ENCODE assay signal across 8 mouse cellular contexts in genomic region chr2:29649795-29650457, GRCm38 (mm10). TPM values are rescaled to one million over a fixed set of nuclear protein-coding genes. Genes with fewer than 3 reads are reported as not detected.
DNase-seq lines count a peak whose midpoint lies in the region; ATAC-seq and TF ChIP-seq lines count a peak whose summit lies in the region.

No protein-coding gene starts in this region.

- H3K4me2 ChIP-seq in forebrain, embryonic 15.5 days (replicated peaks), result no peak overlapping the region

- intact Hi-C loops in gastrocnemius, adult 2 months (cut with DNase I), result loop anchor here (2.0 kb wide), 1 partner anchor 31 kb away; the partner anchor contains the start of gene Rapgef1
- intact Hi-C loops in gastrocnemius, postnatal 36 days (cut with DNase I), result loop anchor here (5.0 kb wide), 1 partner anchor 33 kb away; the partner anchor contains the start of gene Rapgef1

- peak overlapping the region; percentile 89 for H3K27ac ChIP-seq in gastrocnemius, adult 2 months
- peak overlapping the region; percentile 85 for H3K27ac ChIP-seq in spleen, adult 2 months (ENCODE audit: insufficient read depth, low read length)
- H3K27ac ChIP-seq in forebrain, embryonic 15.5 days (replicated peaks), result no peak overlapping the region

- H3K36me3 ChIP-seq in spleen, adult 2 months (ENCODE audit: control insufficient read depth, insufficient read depth, low read length), result no peaks in the 10 kb centered on the region
- H3K36me3 ChIP-seq in forebrain, embryonic 15.5 days, result no peaks in the 10 kb centered on the region

- peak; percentile 53 for DNase-seq in gastrocnemius, adult 2 months
- DNase-seq in gastrocnemius, postnatal 36 days, result no peak
- DNase-seq in CD4-positive helper T cell, adult 2 months (ENCODE audit: low read depth, low spot score), result peak; percentile 67
- DNase-seq in heart, adult 8-10 months (ENCODE audit: low spot score), result peak; percentile 73
- peak; percentile 66 for DNase-seq in kidney, postnatal 14 days
- DNase-seq in spleen, adult 2 months (ENCODE audit: low read depth in 1 of 2, low spot score in 2 of 2), result peak; percentile 61 to 73
- DNase-seq in embryo, embryonic 9.5 days (ENCODE audit: extremely low spot score), result no peak

- H3K9me3 ChIP-seq in forebrain, embryonic 15.5 days, result no peaks in the 10 kb centered on the region

- no peak overlapping the region for H3K9ac ChIP-seq in forebrain, embryonic 15.5 days (replicated peaks)

- H3K4me1 ChIP-seq in spleen, adult 2 months (ENCODE audit: control insufficient read depth, insufficient read depth, insufficient read length), result peaks cover 31% of the 10 kb centered on the region; the same call in 1 of the 2 replicates
- peaks cover 35% of the 10 kb centered on the region for H3K4me1 ChIP-seq in forebrain, embryonic 15.5 days

- no peak for ATAC-seq in forebrain, embryonic 15.5 days (replicated peaks)

- no peak for TF ChIP-seq POLR2A in spleen, adult 2 months (IDR thresholded peaks at IDR 0.05; ENCODE audit: low read depth, low read length)

- peak; percentile 60 for TF ChIP-seq CTCF in gastrocnemius, adult 2 months (IDR thresholded peaks at IDR 0.05)
- TF ChIP-seq CTCF in spleen, adult 2 months (IDR thresholded peaks at IDR 0.05; ENCODE audit: extremely low read depth, insufficient read depth, insufficient read length, insufficient replicate concordance), result peak; percentile 47; the same call in 1 of the 2 replicates

- H3K4me3 ChIP-seq in gastrocnemius, adult 2 months, result peak overlapping the region; percentile 51
- no peak overlapping the region for H3K4me3 ChIP-seq in spleen, adult 2 months (ENCODE audit: extremely low read depth, insufficient read depth, insufficient read length)
- H3K4me3 ChIP-seq in forebrain, embryonic 15.5 days, result no peak overlapping the region

- 45% methylated on average over 10 of the region's 10 CpGs for whole genome bisulfite sequencing in spleen, adult 2 months
- WGBS in forebrain, embryonic 15.5 days, result 90% methylated on average over 10 of the region's 10 CpGs

- no peaks in the 10 kb centered on the region for H3K27me3 ChIP-seq in spleen, adult 2 months (ENCODE audit: control insufficient read depth, insufficient read depth, low read length)
- no peaks in the 10 kb centered on the region for H3K27me3 ChIP-seq in forebrain, embryonic 15.5 days

RNA-seq across cellular contexts. Expression of gene Rapgef1, which starts 30.4 kb away (rescaled TPM):
- 100 to 1,000 TPM; 135 to 139 TPM for total RNA-seq in gastrocnemius, adult 2 months (2021)
- total RNA-seq in gastrocnemius, postnatal 36 days (2021), result 100 to 1,000 TPM; 102 to 117 TPM
- total RNA-seq in heart, adult 8-10 months (2022), result 100 to 1,000 TPM in 3 of 4 experiments, 10 to 100 TPM in 1; 98.1 to 113 (median 107) TPM
- polyA plus RNA-seq in spleen, adult 2 months (2012; rRNA removed), result 75.1 and 95.9 TPM in 2 replicates
- 22.3 and 27.0 TPM in 2 replicates for polyA plus RNA-seq in forebrain, embryonic 15.5 days (2015; fragmentation: Nextera tagmentation; extraction: Ambion mirVana)

Comparison
In these comparisons a context has a peak if more than half of its experiments do, and no peak if none do; other contexts are left out.
1. DNase-seq: peak in gastrocnemius, adult 2 months (single experiment), CD4-positive helper T cell, adult 2 months (single experiment), heart, adult 8-10 months (single experiment), kidney, postnatal 14 days (single experiment) and spleen, adult 2 months (2 of 2); none in gastrocnemius, postnatal 36 days (0 of 2) and embryo, embryonic 9.5 days (single experiment).